Mouse (Mus musculus) cerebellum, adult 9-11 months (tissue): Measurements from ENCODE around the gene Mindy1.
"Not testable (repeated sequence)": the region's sequence is repeated elsewhere in the genome, so short reads cannot be mapped to it uniquely, and the experiment has no call there.

Experiments
- DNase-seq: peaks from one replicate; pipeline ENCODE4 v3.0.0; 2022

The Mindy1 gene

DNA sequence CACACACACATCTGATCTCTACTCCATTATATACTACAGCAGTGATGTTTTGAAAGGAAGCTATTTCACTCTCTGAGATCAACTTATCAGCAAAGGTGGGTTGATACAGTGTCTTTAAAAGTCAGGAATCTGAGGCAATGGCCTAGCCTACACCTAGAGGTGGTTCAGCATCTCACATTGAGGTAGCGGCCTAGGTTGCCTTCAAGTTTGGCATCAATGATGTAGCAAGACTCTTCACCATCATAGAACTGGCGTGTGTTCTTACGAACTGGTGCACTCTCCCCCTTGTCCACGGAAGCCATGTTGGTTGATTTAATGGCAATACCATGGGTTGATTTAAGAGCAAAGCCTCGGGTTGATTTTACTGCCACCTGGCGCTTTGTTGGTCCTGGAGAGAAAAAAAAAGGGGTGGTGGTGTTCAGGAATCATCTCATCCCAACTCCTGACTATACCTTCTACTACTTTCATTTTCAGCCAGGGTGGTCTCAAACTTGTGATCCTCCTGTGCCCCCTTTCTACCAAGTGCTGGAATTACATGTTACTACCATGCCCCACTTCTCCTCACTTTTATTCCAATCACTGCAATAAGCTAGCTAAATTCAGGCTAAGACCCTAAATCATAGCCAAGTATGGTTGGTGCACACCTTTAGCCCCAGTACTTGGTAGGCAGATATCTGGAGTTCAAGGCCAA, 43.5 kb downstream of the Mindy1 start:
- no peak for DNase-seq

DNA sequence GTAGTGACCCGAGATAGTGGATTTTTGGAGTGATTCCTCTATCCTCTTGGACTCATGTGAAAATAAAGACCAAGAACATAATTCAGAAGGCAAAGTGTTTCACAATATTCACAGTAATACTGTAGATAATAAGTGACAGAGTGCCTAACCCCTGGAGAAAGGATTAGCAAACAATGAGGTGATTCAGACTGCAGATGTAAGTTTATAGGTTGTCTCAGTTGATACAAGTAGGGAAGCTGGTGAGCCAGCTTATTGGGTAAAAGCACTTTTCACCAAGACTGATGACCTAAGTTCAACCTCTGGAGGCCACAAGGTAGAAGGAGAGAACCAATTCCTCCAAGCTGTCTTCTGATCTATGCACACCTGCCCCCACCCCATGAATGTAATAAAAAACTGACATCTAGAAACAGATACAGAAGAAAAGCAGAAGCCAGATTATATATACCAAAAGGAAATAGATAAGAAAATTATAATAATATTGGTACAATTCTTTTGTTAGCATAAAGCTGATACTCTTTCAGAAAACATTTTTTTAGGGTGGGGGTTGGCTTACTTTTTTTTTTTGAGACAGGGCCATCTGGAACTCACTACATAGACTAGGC, 47.8 kb downstream of the Mindy1 start:
- DNase-seq, result no peak

DNA sequence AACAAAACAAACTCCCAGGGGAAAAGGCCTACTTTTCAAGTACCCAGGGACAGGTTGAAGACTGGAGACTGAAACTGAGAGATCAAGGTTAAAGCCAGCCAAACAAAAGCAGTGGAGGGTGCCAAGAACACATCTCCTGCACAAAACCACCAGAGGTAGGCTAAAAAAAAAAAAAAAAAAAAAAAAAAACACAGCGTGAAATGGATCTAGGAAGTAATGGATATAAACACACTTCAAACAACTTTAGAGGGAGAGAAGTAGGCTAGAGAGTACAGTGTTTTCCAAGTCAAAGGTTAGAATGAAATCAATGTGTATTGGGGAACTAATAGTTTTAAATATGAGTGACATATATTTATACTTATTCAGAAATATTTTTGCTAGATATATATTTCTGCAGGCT, 50.4 kb downstream of the Mindy1 start:
- no peak for DNase-seq

DNA sequence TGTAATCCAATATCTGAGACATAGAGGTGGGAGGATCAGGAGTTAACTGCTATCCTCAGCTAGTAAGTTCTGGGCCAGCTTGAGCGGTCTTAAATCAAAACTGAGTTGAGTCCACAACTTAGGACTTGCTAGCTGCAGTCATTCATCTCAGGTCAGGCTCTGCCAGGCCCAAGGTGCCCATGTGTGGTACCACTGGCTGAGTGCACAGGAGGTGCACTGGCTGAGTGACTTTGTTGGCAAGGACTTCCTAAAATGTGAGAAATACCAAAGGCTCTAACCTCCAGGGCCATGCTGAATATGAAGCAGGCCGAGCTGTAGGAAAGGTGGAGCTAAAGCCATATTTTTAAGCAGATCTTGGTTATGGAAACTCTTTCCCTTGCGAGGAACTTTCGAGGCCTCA, 56.2 kb downstream of the Mindy1 start:
- DNase-seq, result no peak

DNA sequence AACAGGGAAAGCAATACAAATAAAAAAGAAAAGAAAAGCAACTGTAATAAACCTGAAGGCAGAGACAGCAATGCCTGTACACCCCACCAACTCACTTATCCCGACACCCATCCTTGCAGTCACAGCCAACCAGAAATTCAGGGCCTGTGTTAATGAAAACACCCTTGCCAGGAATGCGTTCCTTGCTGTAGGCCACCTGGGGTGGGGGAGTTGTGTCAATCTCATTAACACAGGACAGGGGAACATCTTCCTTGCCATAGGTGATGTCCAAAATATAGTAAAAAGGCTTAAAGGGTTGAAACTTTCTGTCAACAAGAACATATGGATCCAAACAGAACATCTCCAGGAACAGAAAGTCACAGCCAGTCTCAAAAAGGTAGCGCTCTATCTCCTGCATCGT, 57.1 kb downstream of the Mindy1 start:
- DNase-seq, result no peak

DNA sequence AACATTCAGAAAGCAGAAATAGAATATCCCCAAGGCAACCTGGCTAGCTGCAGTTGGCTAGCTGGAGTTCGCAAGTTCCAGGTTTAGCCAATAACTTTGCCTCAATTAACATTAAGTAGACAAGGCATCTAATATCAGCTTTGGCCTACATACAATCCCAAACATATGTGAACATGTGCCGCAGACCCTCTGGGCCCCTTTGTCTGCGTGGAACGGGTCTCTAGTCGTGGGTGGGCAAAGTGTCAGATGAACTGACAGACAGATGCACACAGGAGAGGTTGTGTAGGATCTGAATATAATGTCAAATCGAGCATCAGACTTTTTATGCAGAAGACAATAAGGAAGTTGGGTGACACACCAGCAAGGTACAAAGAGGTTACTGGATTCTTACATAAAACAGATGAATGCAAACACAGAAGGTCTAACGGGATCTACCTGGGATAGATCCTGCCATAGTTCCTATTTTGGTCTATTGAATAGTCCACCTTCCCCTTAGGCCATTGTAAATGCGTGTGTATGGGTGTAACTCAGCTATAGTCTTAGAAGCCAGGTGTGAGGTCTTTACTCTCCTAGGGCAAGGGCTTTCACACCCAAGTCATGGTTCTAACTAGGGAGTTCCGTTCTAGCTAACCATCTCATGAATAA, 62.3 kb downstream of the Mindy1 start:
- DNase-seq, result not testable (repeated sequence)
